Mouse (Mus musculus) brain, embryonic 18.5 days (tissue): Measurements from ENCODE around the gene Dck.

Source experiments
- DNase-seq: peaks from one replicate; pipeline ENCODE4 v3.0.0-alpha.2; 2012; ENCODE audit warnings: low read depth, low spot score

Dck gene

GRCm38 (mm10) chr5:88791256-88792245 is 26.8 kb downstream of the Dck start:
- DNase-seq, result peak; percentile 12

GRCm38 (mm10) chr5:88793676-88794075 is 28.9 kb downstream of the Dck start:
- DNase-seq, result no peak

- DNase-seq, result no peak
Measured at GRCm38 (mm10) chr5:88795910-88796584, 31.3 kb downstream of the Dck start.

GRCm38 (mm10) chr5:88796588-88796987 is 31.8 kb downstream of the Dck start:
- DNase-seq, result no peak

GRCm38 (mm10) chr5:88797121-88797520 is 32.3 kb downstream of the Dck start:
- no peak for DNase-seq

- no peak for DNase-seq
Measured at GRCm38 (mm10) chr5:88805616-88806015, 40.8 kb downstream of the Dck start.

- DNase-seq, result no peak
Measured at GRCm38 (mm10) chr5:88806278-88806677, 41.5 kb downstream of the Dck start.

GRCm38 (mm10) chr5:88807342-88807741 is 42.5 kb downstream of the Dck start:
- DNase-seq, result no peak

GRCm38 (mm10) chr5:88813188-88813587 is 48.4 kb downstream of the Dck start:
- no peak for DNase-seq

GRCm38 (mm10) chr5:88814552-88814951 is 49.8 kb downstream of the Dck start:
- no peak for DNase-seq

- no peak for DNase-seq
Measured at GRCm38 (mm10) chr5:88821542-88821941, 56.7 kb downstream of the Dck start.

GRCm38 (mm10) chr5:88824838-88825237 is 60.0 kb downstream of the Dck start:
- DNase-seq, result no peak

GRCm38 (mm10) chr5:88829835-88830571 is 65.2 kb downstream of the Dck start:
- DNase-seq, result no peak

- no peak for DNase-seq
Measured at GRCm38 (mm10) chr5:88830880-88831279, 66.1 kb downstream of the Dck start.

- no peak for DNase-seq
Measured at GRCm38 (mm10) chr5:88831935-88832334, 67.1 kb downstream of the Dck start.
